Mouse (Mus musculus): ENCODE measurements at regions not wholly inside any gene's neighbourhood (a gene's known extent, or its start where the extent isn't known, plus 50 kb on each side); places are given as distances from the start of the nearest gene placed in this dataset.

DNA sequence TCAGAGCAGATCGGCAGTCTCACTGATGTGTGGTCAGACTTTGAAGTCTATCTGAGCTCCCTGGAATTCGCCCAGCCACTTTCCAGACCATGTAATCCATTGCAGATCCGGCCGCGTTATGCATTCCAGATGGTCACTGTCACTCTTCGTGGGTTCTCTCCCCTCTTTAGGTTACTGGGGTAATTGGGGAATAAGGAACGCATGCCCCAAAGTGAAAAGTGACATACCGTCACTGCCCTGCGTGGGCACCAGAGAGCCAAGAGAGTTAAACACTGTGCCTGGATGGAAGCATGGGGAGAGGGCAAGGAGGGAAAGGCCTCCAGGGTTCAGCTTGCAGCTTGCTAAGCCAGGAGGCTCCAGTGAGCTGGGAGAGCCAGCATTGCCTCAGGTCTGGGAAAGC is 108.0 kb downstream of the Gas1 start:
- TF ChIP-seq POLR2A (IDR thresholded peaks at IDR 0.05; ENCODE audit: low read depth, low read length) (no peak), ETS1 (conservative IDR thresholded peaks at IDR 0.05; ENCODE audit: low read depth, low read length) (no peak), EP300 (IDR thresholded peaks at IDR 0.05; ENCODE audit: low read length) (no peak), CTCF (conservative IDR thresholded peaks at IDR 0.05 in 1 of 2, IDR thresholded peaks at IDR 0.05 in 1 of 2; ENCODE audit: low read depth in 2 of 2, low read length in 2 of 2) (no peak), ELF1 (IDR thresholded peaks at IDR 0.05; ENCODE audit: low read depth, low read length) (no peak), UBTF (IDR thresholded peaks at IDR 0.05; ENCODE audit: low read depth, low read length) (no peak), MAX (IDR thresholded peaks at IDR 0.05; ENCODE audit: low read length) (no peak), MAFK (IDR thresholded peaks at IDR 0.05; ENCODE audit: insufficient replicate concordance, low read length) (no peak), E2F4 (IDR thresholded peaks at IDR 0.05; ENCODE audit: insufficient replicate concordance, low read depth, low read length) (no peak), CHD2 (IDR thresholded peaks at IDR 0.05; ENCODE audit: low read length) (no peak), NELFE (IDR thresholded peaks at IDR 0.05; ENCODE audit: low read depth, low read length) (no peak), KAT2A (IDR thresholded peaks at IDR 0.05; ENCODE audit: insufficient replicate concordance, low read length) (no peak), NRF1 (IDR thresholded peaks at IDR 0.05; ENCODE audit: low read depth, low read length) (no peak)

Measured in CH12.LX (cell line).